Mouse (Mus musculus) midbrain, embryonic 13.5 days (tissue): ENCODE data around the gene Ccin. TPM values are rescaled to one million over a fixed set of nuclear protein-coding genes. Genes with fewer than 3 reads are reported as not detected.

ENCODE experiments used
- ATAC-seq: fragments of 200-750 bp; cut with Nextera tagmentation; 2 replicates; pipeline ENCODE4 v1.8.0; 2017; ENCODE audit warnings: mild to moderate bottlenecking, moderate TSS enrichment, moderate library complexity
- H3K27ac ChIP-seq: fragments of 300-500 bp; sonication (generic); 2 replicates; pipeline ENCODE4 v1.5.1; 2015; ENCODE audit warnings: inconsistent platforms, mild to moderate bottlenecking, moderate library complexity
- H3K27me3 ChIP-seq: fragments of 300-500 bp; sonication (generic); 2 replicates; pipeline ENCODE4 v1.6.1; 2015; ENCODE audit warnings: mild to moderate bottlenecking, inconsistent platforms
- H3K36me3 ChIP-seq: fragments of 300-500 bp; sonication (generic); 2 replicates; pipeline ENCODE4 v1.6.1; 2015; ENCODE audit warnings: mild to moderate bottlenecking, inconsistent platforms
- H3K4me1 ChIP-seq: fragments of 300-500 bp; sonication (generic); replicated peaks from 2 replicates; pipeline ENCODE4 v1.6.1; 2015; ENCODE audit warnings: inconsistent platforms
- H3K4me2 ChIP-seq: fragments of 300-500 bp; sonication (generic); replicated peaks from 2 replicates; pipeline ENCODE4 v1.6.1; 2015; ENCODE audit warnings: moderate library complexity, mild to moderate bottlenecking, inconsistent platforms
- H3K4me3 ChIP-seq: fragments of 300-500 bp; sonication (generic); replicated peaks from 2 replicates; pipeline ENCODE4 v1.5.1; 2015; ENCODE audit warnings: mild to moderate bottlenecking, inconsistent platforms
- H3K9ac ChIP-seq: fragments of 300-500 bp; sonication (generic); replicated peaks from 2 replicates; pipeline ENCODE4 v1.6.1; 2015; ENCODE audit warnings: mild to moderate bottlenecking, inconsistent platforms
- H3K9me3 ChIP-seq: fragments of 300-500 bp; sonication (generic); 2 replicates; pipeline ENCODE4 v1.6.1; 2016; ENCODE audit warnings: mild to moderate bottlenecking, inconsistent platforms
- WGBS: fragments of 180-500 bp; shearing (Covaris S2); methylation state at CpG from one replicate; pipeline ENCODE4 v1.1.7; 2015; 5-methylcytosine and 5-hydroxymethylcytosine counted together
- polyA plus RNA-seq: library from polyadenylated mRNA; unstranded; fragments of >200 nt; fragmentation: Nextera tagmentation; extraction: Ambion mirVana; gene quantifications from 2 replicates; pipeline ENCODE4 v1.2.1, GENCODE M21; 2015

The Ccin gene
- not detected in 2 replicates for polyA plus RNA-seq

DNA sequence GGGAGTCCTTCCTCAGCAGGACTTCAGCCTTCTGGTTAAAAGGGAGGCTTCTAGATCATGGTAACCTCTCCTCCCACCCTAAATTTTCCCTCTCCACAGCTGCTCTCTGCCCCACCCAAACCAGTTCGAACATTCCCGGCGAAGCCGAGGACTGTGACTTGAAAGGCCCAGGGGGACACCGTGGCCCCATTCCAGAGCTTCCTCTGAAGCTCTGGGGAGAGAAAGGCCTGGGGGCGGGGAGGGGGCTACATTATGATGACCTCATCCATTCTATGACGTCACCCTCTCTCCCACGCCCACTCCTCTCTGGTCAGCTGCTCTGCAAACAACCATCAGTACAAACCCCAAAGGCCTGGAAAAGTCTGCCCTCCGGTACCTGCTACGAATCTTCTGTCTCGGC is at the start of gene Ccin:
TSS of gene Ccin (plus strand) at position 303 of the 400 bp plus-strand sequence.
- 85% methylated on average over 11 of the region's 11 CpGs for WGBS
- H3K4me1 ChIP-seq = peaks cover 17% of the 10 kb centered on the region
- H3K9ac ChIP-seq = peak within 1 kb of the TSS; percentile 66
- no peak within 1 kb of the TSS for H3K27ac ChIP-seq
- peak within 1 kb of the TSS; percentile 33 for H3K4me3 ChIP-seq
- no peaks in the 10 kb centered on the region for H3K36me3 ChIP-seq
- peak within 1 kb of the TSS; percentile 60 for H3K4me2 ChIP-seq
- no peaks in the 10 kb centered on the region for H3K9me3 ChIP-seq
- no peak for ATAC-seq
- peaks cover 46% of the 10 kb centered on the region for H3K27me3 ChIP-seq

GRCm38 (mm10) chr4:43936186-43936585 is 47.1 kb upstream of the Ccin start:
- Histone ChIP-seq H3K27me3 (no peaks in the 10 kb centered on the region), H3K4me1 (no peaks in the 10 kb centered on the region), H3K9me3 (no peaks in the 10 kb centered on the region), H3K4me2 (no peak overlapping the region), H3K27ac (no peak overlapping the region), H3K9ac (no peak overlapping the region), H3K36me3 (peaks cover 78% of the 10 kb centered on the region), H3K4me3 (no peak overlapping the region)
- 98% methylated on average over 4 of the region's 4 CpGs for WGBS
- no peak for ATAC-seq

- Histone ChIP-seq H3K9me3 (no peaks in the 10 kb centered on the region), H3K27ac (no peak overlapping the region), H3K4me1 (no peaks in the 10 kb centered on the region), H3K27me3 (no peaks in the 10 kb centered on the region), H3K36me3 (peaks cover 76% of the 10 kb centered on the region), H3K9ac (no peak overlapping the region), H3K4me3 (no peak overlapping the region), H3K4me2 (no peak overlapping the region)
- 85% methylated on average over 14 of the region's 14 CpGs for WGBS
- no peak for ATAC-seq
These were observed 46.3 kb upstream of the Ccin start for GRCm38 (mm10) chr4:43936749-43937674.

- Histone ChIP-seq H3K9ac (no peak overlapping the region), H3K4me1 (no peaks in the 10 kb centered on the region), H3K4me2 (no peak overlapping the region), H3K9me3 (no peaks in the 10 kb centered on the region), H3K27ac (no peak overlapping the region), H3K36me3 (peaks cover 71% of the 10 kb centered on the region), H3K27me3 (no peaks in the 10 kb centered on the region), H3K4me3 (no peak overlapping the region)
- 93% methylated on average over 5 of the region's 5 CpGs for WGBS
- no peak for ATAC-seq
These were observed 42.0 kb upstream of the Ccin start for GRCm38 (mm10) chr4:43941315-43941714.

DNA sequence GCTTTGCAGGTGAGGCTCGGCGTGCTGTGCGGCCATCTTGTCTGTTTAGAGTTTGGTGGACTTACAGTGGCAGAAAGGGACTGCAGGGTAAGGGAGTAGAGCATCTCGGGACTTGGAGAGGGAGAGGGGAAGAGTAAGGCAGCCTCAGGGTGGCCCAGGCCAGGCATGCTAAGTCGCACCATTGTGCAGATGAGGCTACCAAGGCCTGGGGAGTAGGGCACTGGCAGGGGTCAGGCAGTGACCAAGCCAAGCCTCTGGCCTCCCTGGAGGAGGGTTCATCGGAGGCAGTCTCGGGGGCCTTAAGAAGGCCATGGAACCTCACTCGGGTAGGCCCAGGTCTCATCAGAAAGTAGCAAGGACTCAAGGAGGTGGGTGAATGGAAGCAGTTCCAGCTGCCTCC is 40.9 kb upstream of the Ccin start:
- H3K36me3 ChIP-seq = peaks cover 69% of the 10 kb centered on the region
- H3K4me2 ChIP-seq = no peak overlapping the region
- WGBS = 91% methylated on average over 8 of the region's 8 CpGs
- no peak for ATAC-seq
- no peaks in the 10 kb centered on the region for H3K9me3 ChIP-seq
- H3K27me3 ChIP-seq = no peaks in the 10 kb centered on the region
- H3K27ac ChIP-seq = no peak overlapping the region
- no peaks in the 10 kb centered on the region for H3K4me1 ChIP-seq
- no peak overlapping the region for H3K4me3 ChIP-seq
- H3K9ac ChIP-seq = no peak overlapping the region

- no peak for ATAC-seq
- H3K4me1 ChIP-seq = no peaks in the 10 kb centered on the region
- H3K4me2 ChIP-seq = no peak overlapping the region
- no peaks in the 10 kb centered on the region for H3K27me3 ChIP-seq
- H3K4me3 ChIP-seq = no peak overlapping the region
- H3K27ac ChIP-seq = no peak overlapping the region
- no peak overlapping the region for H3K9ac ChIP-seq
- 97% methylated on average over 2 of the region's 2 CpGs for WGBS
- H3K36me3 ChIP-seq = peaks cover 30% of the 10 kb centered on the region
- no peaks in the 10 kb centered on the region for H3K9me3 ChIP-seq
These were observed 35.7 kb upstream of the Ccin start for GRCm38 (mm10) chr4:43947571-43947970.

GRCm38 (mm10) chr4:43957292-43957845 is 25.9 kb upstream of the Ccin start, which contains the start of gene Glipr2:
TSS of gene Glipr2 (plus strand) at chr4:43957401.
- ATAC-seq = peak; percentile 89
- peaks cover 50% of the 10 kb centered on the region; the same call in 1 of the 2 replicates for H3K27me3 ChIP-seq
- 0% methylated on average over 45 of the region's 45 CpGs for WGBS

DNA sequence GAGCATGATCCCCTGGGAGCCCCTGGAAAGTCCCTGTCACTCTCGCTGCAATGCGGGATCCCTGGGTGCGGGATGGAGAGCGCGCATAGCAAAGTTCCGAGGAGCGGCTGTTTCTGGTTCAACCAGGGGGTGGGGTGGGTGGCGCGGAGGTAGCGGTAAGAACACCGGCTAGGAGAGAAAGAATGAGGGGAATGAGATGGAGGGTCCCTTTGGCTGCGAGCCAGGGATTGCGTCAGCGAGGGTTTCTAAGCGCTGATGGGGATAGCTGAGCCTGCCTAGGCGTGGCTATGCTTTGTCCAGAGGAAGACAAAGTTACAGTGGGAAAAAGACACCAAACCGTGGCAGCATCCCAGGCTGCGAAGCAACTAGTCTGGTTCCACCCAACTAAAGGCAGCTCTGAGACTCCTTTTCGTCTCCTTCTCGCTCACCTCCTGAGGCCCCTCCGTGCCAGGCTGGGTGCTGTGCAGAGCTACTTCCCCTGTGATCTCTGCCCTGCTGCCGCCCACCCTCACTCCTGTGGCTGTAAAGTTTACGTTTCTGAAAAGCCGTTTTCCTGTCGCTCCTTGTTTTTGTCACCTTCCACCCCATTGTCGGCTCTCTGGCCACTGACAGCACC is 25.3 kb upstream of the Ccin start:
- ATAC-seq = peak; percentile 86

More at GRCm38 (mm10) chr4:43957292-43957845, 25.9 kb upstream of the Ccin start, which contains the start of gene Glipr2:
- peak within 1 kb of the TSS; percentile 77 for H3K9ac ChIP-seq
- H3K9me3 ChIP-seq = no peaks in the 10 kb centered on the region
- peaks cover 13% of the 10 kb centered on the region for H3K4me1 ChIP-seq
- peak within 1 kb of the TSS; percentile 71 for H3K4me3 ChIP-seq
- peak within 1 kb of the TSS; percentile 96 for H3K4me2 ChIP-seq
- peak within 1 kb of the TSS; percentile 69 for H3K27ac ChIP-seq
- H3K36me3 ChIP-seq = no peaks in the 10 kb centered on the region

DNA sequence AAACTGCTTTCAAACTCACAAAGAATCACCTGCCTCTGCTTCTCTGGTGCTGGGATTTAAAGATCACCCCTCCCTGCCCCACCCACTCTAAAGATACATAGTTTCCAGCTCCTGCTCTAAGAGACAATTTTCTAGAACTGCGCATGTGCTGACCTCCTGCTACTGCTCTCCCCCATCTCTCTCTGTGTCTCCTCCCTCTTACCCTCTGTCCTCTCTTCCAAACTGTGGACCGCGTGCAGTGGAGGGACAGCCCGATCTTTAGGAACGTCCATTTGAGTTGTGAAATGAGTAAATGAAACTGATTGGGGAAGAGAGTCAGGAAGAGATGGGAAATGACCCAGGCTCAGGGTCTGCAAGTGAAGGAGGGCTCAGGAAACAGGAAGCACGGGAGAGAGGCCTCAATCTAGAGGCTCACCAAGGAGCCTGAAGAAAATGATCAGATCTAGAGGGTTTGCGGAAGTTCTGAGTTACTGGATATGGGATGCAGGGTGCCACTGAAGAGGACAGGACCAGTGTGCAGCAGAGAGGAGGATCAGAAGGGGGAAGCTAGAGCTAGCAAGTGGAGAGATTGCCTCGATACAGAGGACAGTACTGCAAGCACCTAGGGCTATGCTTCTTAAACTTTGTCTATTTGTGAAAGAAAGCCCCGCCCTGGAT is 23.6 kb upstream of the Ccin start:
- H3K36me3 ChIP-seq = no peaks in the 10 kb centered on the region
- 73% methylated on average over 9 of the region's 9 CpGs for WGBS
- peaks cover 13% of the 10 kb centered on the region for H3K4me1 ChIP-seq
- no peak overlapping the region for H3K9ac ChIP-seq
- H3K4me3 ChIP-seq = no peak overlapping the region
- H3K27ac ChIP-seq = no peak overlapping the region
- H3K9me3 ChIP-seq = no peaks in the 10 kb centered on the region
- ATAC-seq = no peak
- no peak overlapping the region for H3K4me2 ChIP-seq
- peaks cover 50% of the 10 kb centered on the region; the same call in 1 of the 2 replicates for H3K27me3 ChIP-seq

More for the DNA sequence above, 25.3 kb upstream of the Ccin start:
- 1% methylated on average over 26 of the region's 26 CpGs for WGBS
- Histone ChIP-seq H3K27me3 (peaks cover 50% of the 10 kb centered on the region; the same call in 1 of the 2 replicates), H3K4me1 (peaks cover 13% of the 10 kb centered on the region), H3K36me3 (no peaks in the 10 kb centered on the region), H3K9ac (peak overlapping the region; percentile 77), H3K27ac (peak overlapping the region; percentile 69), H3K4me3 (peak overlapping the region; percentile 71), H3K4me2 (peak overlapping the region; percentile 96), H3K9me3 (no peaks in the 10 kb centered on the region)

- Histone ChIP-seq H3K9me3 (no peaks in the 10 kb centered on the region), H3K4me2 (no peak overlapping the region), H3K36me3 (no peaks in the 10 kb centered on the region), H3K9ac (no peak overlapping the region), H3K4me1 (peaks cover 13% of the 10 kb centered on the region), H3K4me3 (no peak overlapping the region), H3K27me3 (peaks cover 45% of the 10 kb centered on the region; the same call in 1 of the 2 replicates), H3K27ac (no peak overlapping the region)
- 91% methylated on average over 6 of the region's 6 CpGs for WGBS
- ATAC-seq = no peak
These were observed 23.1 kb upstream of the Ccin start for GRCm38 (mm10) chr4:43960207-43960606.

GRCm38 (mm10) chr4:43964326-43964833 is 18.9 kb upstream of the Ccin start:
- H3K9me3 ChIP-seq = no peaks in the 10 kb centered on the region
- 50% methylated on average over 2 of the region's 2 CpGs for WGBS
- H3K27me3 ChIP-seq = peaks cover 18% of the 10 kb centered on the region; the same call in 1 of the 2 replicates

More at GRCm38 (mm10) chr4:43964326-43964833, 18.9 kb upstream of the Ccin start:
- no peak overlapping the region for H3K4me3 ChIP-seq
- H3K4me2 ChIP-seq = no peak overlapping the region
- peaks cover 12% of the 10 kb centered on the region for H3K4me1 ChIP-seq
- ATAC-seq = no peak
- H3K9ac ChIP-seq = no peak overlapping the region
- no peak overlapping the region for H3K27ac ChIP-seq
- H3K36me3 ChIP-seq = no peaks in the 10 kb centered on the region
